Mouse (Mus musculus) heart, adult 9 months (tissue): ENCODE data around the gene Cdk19.

ENCODE experiments used
- DNase-seq, 2 experiments: peaks; one replicate each; pipeline ENCODE4 v3.0.0; 2022; ENCODE audit warnings: low spot score in 2 of 2

The Cdk19 gene

GRCm38 (mm10) chr10:40348566-40349536 lies 9.5 kb downstream of the Cdk19 start:
- DNase-seq: peak; percentile 99

GRCm38 (mm10) chr10:40349631-40350177 lies 10.3 kb downstream of the Cdk19 start:
- DNase-seq: peak; percentile 72 to 77

- no peak for DNase-seq
These were observed 11.0 kb downstream of the Cdk19 start for GRCm38 (mm10) chr10:40350245-40350932.

- no peak for DNase-seq
These were observed 11.8 kb downstream of the Cdk19 start for GRCm38 (mm10) chr10:40351156-40351555.

GRCm38 (mm10) chr10:40354081-40354480 lies 14.7 kb downstream of the Cdk19 start:
- DNase-seq: no peak

GRCm38 (mm10) chr10:40354556-40354955 lies 15.2 kb downstream of the Cdk19 start:
- peak in 1 of 2 experiments; percentile 13 for DNase-seq

GRCm38 (mm10) chr10:40358166-40358565 lies 18.8 kb downstream of the Cdk19 start:
- DNase-seq: no peak

GRCm38 (mm10) chr10:40359131-40359530 lies 19.8 kb downstream of the Cdk19 start:
- no peak for DNase-seq

- no peak for DNase-seq
These were observed 23.6 kb downstream of the Cdk19 start for GRCm38 (mm10) chr10:40363004-40363403.

- DNase-seq: no peak
These were observed 25.4 kb downstream of the Cdk19 start for GRCm38 (mm10) chr10:40364642-40365361.

- no peak for DNase-seq
These were observed 26.6 kb downstream of the Cdk19 start for GRCm38 (mm10) chr10:40365991-40366390.

GRCm38 (mm10) chr10:40368516-40368915 lies 29.2 kb downstream of the Cdk19 start:
- no peak for DNase-seq

- no peak for DNase-seq
These were observed 30.8 kb downstream of the Cdk19 start for GRCm38 (mm10) chr10:40370156-40370555.

GRCm38 (mm10) chr10:40371184-40371913 lies 32.0 kb downstream of the Cdk19 start:
- DNase-seq: no peak

GRCm38 (mm10) chr10:40371914-40372675 lies 32.7 kb downstream of the Cdk19 start:
- DNase-seq: peak in 1 of 2 experiments; percentile 38

GRCm38 (mm10) chr10:40373749-40374148 lies 34.4 kb downstream of the Cdk19 start:
- no peak for DNase-seq

GRCm38 (mm10) chr10:40374828-40375227 lies 35.5 kb downstream of the Cdk19 start:
- no peak for DNase-seq

GRCm38 (mm10) chr10:40376286-40376685 lies 36.9 kb downstream of the Cdk19 start:
- DNase-seq: no peak

GRCm38 (mm10) chr10:40378284-40378683 lies 38.9 kb downstream of the Cdk19 start:
- no peak for DNase-seq

- no peak for DNase-seq
These were observed 40.3 kb downstream of the Cdk19 start for GRCm38 (mm10) chr10:40379682-40380081.
